ENCODE assay signal across 8 mouse cellular contexts in genomic region chr6:56714574-56715269, GRCm38 (mm10). TPM values are rescaled to one million over a fixed set of nuclear protein-coding genes. Genes with fewer than 3 reads are reported as not detected.
A peak's percentile ranks its signal among the peaks of the same experiment; 100 is the strongest.
DNase-seq lines count a peak whose midpoint lies in the region; ATAC-seq lines count a peak whose summit lies in the region.

Gene Avl9 (plus strand): TSS chr6:56714899.

- H3K36me3 ChIP-seq in lung, embryonic 16.5 days (ENCODE audit: control insufficient read depth, insufficient read depth, low read length), result no peaks in the 10 kb centered on the region

- peak within 1 kb of the TSS; percentile 92 for H3K4me3 ChIP-seq in lung, embryonic 16.5 days (ENCODE audit: low read length)

- no peaks in the 10 kb centered on the region for H3K9me3 ChIP-seq in lung, embryonic 16.5 days (ENCODE audit: control insufficient read depth, low read length)

- H3K27ac ChIP-seq in lung, embryonic 16.5 days (ENCODE audit: low read length), result peak within 1 kb of the TSS; percentile 97

- H3K9ac ChIP-seq in lung, embryonic 16.5 days (ENCODE audit: low read length), result peak within 1 kb of the TSS; percentile 84

- H3K27me3 ChIP-seq in lung, embryonic 16.5 days (ENCODE audit: control insufficient read depth, insufficient read depth, low read depth, low read length), result no peaks in the 10 kb centered on the region

- peak within 1 kb of the TSS; percentile 80 for H3K4me2 ChIP-seq in lung, embryonic 16.5 days (ENCODE audit: low read depth, low read length)

- peaks cover 13% of the 10 kb centered on the region for H3K4me1 ChIP-seq in lung, embryonic 16.5 days (replicated peaks; ENCODE audit: control insufficient read depth, insufficient read depth, low read length)

- WGBS in lung, embryonic 16.5 days, result under 1% methylated on average over 64 of the region's 64 CpGs

- DNase-seq in MEL-GATA-1-ER (ENCODE audit: extremely low read depth, low read depth), result peak; percentile 83
- DNase-seq in cerebellum, adult 8-10 months, result peak; percentile 98
- peak; percentile 95 for DNase-seq in forelimb bud, embryonic 11.5 days (ENCODE audit: low read depth, low spot score)
- DNase-seq in layer of hippocampus, adult 9-10 months (ENCODE audit: low spot score), result peak; percentile 92
- DNase-seq in ovary, postnatal 10 days (ENCODE audit: low spot score), result peak; percentile 88
- DNase-seq in thymus, postnatal 10 days (ENCODE audit: low spot score in 2 of 2), result peak; percentile 99

- ATAC-seq in hematopoietic stem cell, adult 5-6 weeks (replicated peaks in 1 of 2; ENCODE audit: insufficient read depth in 1 of 2, low FRiP score in 2 of 2, low TSS enrichment in 1 of 2, low read depth in 1 of 2, poor library complexity in 2 of 2, severe bottlenecking in 2 of 2), result peak; percentile 95 to 97
- ATAC-seq in lung, embryonic 16.5 days (ENCODE audit: low read depth), result peak; percentile 99

RNA-seq across cellular contexts. Expression of gene Avl9, which starts in this region (rescaled TPM):
- 58.6 and 66.5 TPM in 2 replicates for total RNA-seq in hematopoietic stem cell, adult 5-6 weeks (2017)
- polyA plus RNA-seq in lung, embryonic 16.5 days (2015; fragmentation: Nextera tagmentation; extraction: Ambion mirVana), result 10.9 and 11.2 TPM in 2 replicates

Comparison
In these comparisons a context has a peak if more than half of its experiments do, and no peak if none do; other contexts are left out.
1. Peak in every context shown above with its lines: DNase-seq, ATAC-seq, H3K4me3 ChIP-seq and H3K27ac ChIP-seq.